Comparison of ENCODE assay signal across 10 mouse cellular contexts in the genomic region with DNA sequence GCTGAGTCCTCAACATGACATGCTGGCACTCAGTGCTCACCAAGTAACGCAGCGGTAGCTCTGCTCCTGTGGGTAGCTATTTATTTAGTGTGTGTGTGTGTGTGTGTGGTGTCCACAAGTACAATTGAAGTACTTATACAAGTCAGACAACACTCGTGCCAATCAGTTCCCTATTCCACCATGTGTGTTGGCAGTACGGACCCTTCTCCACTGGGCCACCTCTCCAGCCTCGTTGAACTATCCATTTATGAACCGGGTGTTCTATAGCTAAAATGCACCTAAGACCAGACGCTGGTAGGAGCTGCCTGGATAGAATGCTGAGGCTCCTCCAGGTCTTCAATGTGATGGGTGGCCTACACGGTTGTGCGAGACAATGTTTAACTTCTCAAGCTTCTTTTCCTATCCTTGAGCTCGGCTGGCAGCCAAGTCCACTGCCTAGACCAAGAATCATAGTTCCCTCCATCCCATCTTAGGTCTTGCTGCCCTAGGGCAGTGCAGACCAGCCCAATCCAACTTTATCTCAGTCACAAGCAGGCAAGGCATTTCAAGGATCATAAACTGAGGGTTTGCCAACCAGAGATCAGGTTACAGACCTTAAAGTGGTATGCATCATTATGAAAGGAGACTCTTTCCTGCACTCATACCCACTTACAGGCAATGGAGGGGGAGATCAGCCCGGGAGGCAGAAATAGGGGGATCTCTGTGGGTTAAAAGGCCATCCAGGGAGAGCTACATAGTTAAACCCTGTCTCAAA. TPM values are rescaled to one million over a fixed set of nuclear protein-coding genes. Genes with fewer than 3 reads are reported as not detected.
DNase-seq lines count a peak whose midpoint lies in the region; ATAC-seq lines count a peak whose summit lies in the region.
"Had no signal": no experiment of that assay in that cellular context is flagged by ENCODE, and none has a peak within 500 bp of the region (broad histone marks: within the 10 kb centered on the region; RNA-seq: fewer than 3 reads in every experiment).

No protein-coding gene starts in this region.

- H3K4me2 ChIP-seq in hindbrain, embryonic 14.5 days (replicated peaks) = no peak overlapping the region
- H3K4me2 ChIP-seq in hindbrain, embryonic 11.5 days (replicated peaks; ENCODE audit: low read depth, low read length) = no peak overlapping the region
- H3K4me2 ChIP-seq in forebrain, embryonic 14.5 days (ENCODE audit: low read length) = no peak overlapping the region
- H3K4me2 ChIP-seq in neural tube, embryonic 15.5 days = no peak overlapping the region

- peaks cover 55% of the 10 kb centered on the region for H3K36me3 ChIP-seq in hindbrain, embryonic 14.5 days (replicated peaks; ENCODE audit: control insufficient read depth, insufficient read depth)
- H3K36me3 ChIP-seq in hindbrain, embryonic 11.5 days (ENCODE audit: control insufficient read depth, insufficient read depth, low read length) = peaks cover 24% of the 10 kb centered on the region
- H3K36me3 ChIP-seq in forebrain, embryonic 14.5 days (ENCODE audit: control insufficient read depth, insufficient read depth, low read length) = peaks cover 47% of the 10 kb centered on the region
- peaks cover 44% of the 10 kb centered on the region for H3K36me3 ChIP-seq in neural tube, embryonic 15.5 days

- H3K27me3 ChIP-seq in hindbrain, embryonic 14.5 days (ENCODE audit: control insufficient read depth, insufficient read depth, low read length) = no peaks in the 10 kb centered on the region
- H3K27me3 ChIP-seq in hindbrain, embryonic 11.5 days (ENCODE audit: control insufficient read depth, insufficient read depth, low read length) = no peaks in the 10 kb centered on the region
- H3K27me3 ChIP-seq in forebrain, embryonic 14.5 days (replicated peaks; ENCODE audit: control insufficient read depth, insufficient read depth, low read length) = no peaks in the 10 kb centered on the region
- no peaks in the 10 kb centered on the region for H3K27me3 ChIP-seq in neural tube, embryonic 15.5 days (replicated peaks)

- H3K9me3 ChIP-seq in hindbrain, embryonic 14.5 days (ENCODE audit: control insufficient read depth, low read length) = no peaks in the 10 kb centered on the region
- no peaks in the 10 kb centered on the region; the same call in 1 of the 2 replicates for H3K9me3 ChIP-seq in hindbrain, embryonic 11.5 days (ENCODE audit: control insufficient read depth, low read length)
- no peaks in the 10 kb centered on the region for H3K9me3 ChIP-seq in forebrain, embryonic 14.5 days (replicated peaks; ENCODE audit: control insufficient read depth, low read length)
- no peaks in the 10 kb centered on the region for H3K9me3 ChIP-seq in neural tube, embryonic 15.5 days (replicated peaks)

- peak overlapping the region; percentile 45; the same call in 1 of the 2 replicates for H3K27ac ChIP-seq in hindbrain, embryonic 14.5 days
- no peak overlapping the region for H3K27ac ChIP-seq in hindbrain, embryonic 11.5 days (ENCODE audit: low read depth, low read length)
- H3K27ac ChIP-seq in forebrain, embryonic 14.5 days (ENCODE audit: low read depth, low read length) = no peak overlapping the region
- peak overlapping the region; percentile 41; the same call in 1 of the 2 replicates for H3K27ac ChIP-seq in neural tube, embryonic 15.5 days (replicated peaks)

- H3K9ac ChIP-seq in hindbrain, embryonic 14.5 days = no peak overlapping the region
- no peak overlapping the region for H3K9ac ChIP-seq in hindbrain, embryonic 11.5 days (ENCODE audit: low read depth, low read length)
- no peak overlapping the region for H3K9ac ChIP-seq in forebrain, embryonic 14.5 days (ENCODE audit: low read length)
- H3K9ac ChIP-seq in neural tube, embryonic 15.5 days (replicated peaks) = no peak overlapping the region

- DNase-seq in hindbrain, embryonic 14.5 days (ENCODE audit: low spot score) = no peak
- no peak for DNase-seq in hindbrain, embryonic 11.5 days (ENCODE audit: low spot score)
- DNase-seq in forebrain, embryonic 14.5 days (ENCODE audit: low spot score) = peak; percentile 10
- DNase-seq in kidney, adult 9 months = peak; percentile 95
- DNase-seq in embryo, embryonic 11 days = no peak
- no peak for DNase-seq in gastrocnemius, postnatal 25 days
- no peak for DNase-seq in spleen, postnatal 14 days (ENCODE audit: low spot score in 2 of 2)

- no peak overlapping the region for H3K4me3 ChIP-seq in hindbrain, embryonic 14.5 days (replicated peaks; ENCODE audit: low read length)
- no peak overlapping the region for H3K4me3 ChIP-seq in hindbrain, embryonic 11.5 days (ENCODE audit: low read depth, low read length)
- no peak overlapping the region for H3K4me3 ChIP-seq in forebrain, embryonic 14.5 days (ENCODE audit: low read depth, low read length)
- H3K4me3 ChIP-seq in neural tube, embryonic 15.5 days (replicated peaks) = no peak overlapping the region

- ATAC-seq in hindbrain, embryonic 14.5 days (ENCODE audit: low FRiP score) = no peak
- ATAC-seq in hindbrain, embryonic 11.5 days (ENCODE audit: low FRiP score) = no peak
- no peak for ATAC-seq in forebrain, embryonic 14.5 days
- ATAC-seq in neural tube, embryonic 15.5 days (ENCODE audit: low FRiP score) = no peak

- no peaks in the 10 kb centered on the region for H3K4me1 ChIP-seq in hindbrain, embryonic 14.5 days (replicated peaks; ENCODE audit: control insufficient read depth, insufficient read depth, low read length)
- no peaks in the 10 kb centered on the region for H3K4me1 ChIP-seq in hindbrain, embryonic 11.5 days (replicated peaks; ENCODE audit: control insufficient read depth, insufficient read depth, low read length)
- H3K4me1 ChIP-seq in forebrain, embryonic 14.5 days (ENCODE audit: control insufficient read depth, insufficient read depth, low read length) = no peaks in the 10 kb centered on the region
- no peaks in the 10 kb centered on the region; the same call in 1 of the 2 replicates for H3K4me1 ChIP-seq in neural tube, embryonic 15.5 days

- 92% methylated on average over 11 of the region's 11 CpGs for WGBS in hindbrain, embryonic 14.5 days
- 93% methylated on average over 11 of the region's 11 CpGs for WGBS in hindbrain, embryonic 11.5 days
- 92% methylated on average over 11 of the region's 11 CpGs for WGBS in forebrain, embryonic 14.5 days
- 89% methylated on average over 11 of the region's 11 CpGs for WGBS in neural tube, embryonic 15.5 days

RNA-seq across cellular contexts. Expression of gene Wsb1, which starts 16.6 kb away (rescaled TPM):
- 583 and 597 TPM in 2 replicates for polyA plus RNA-seq in hindbrain, embryonic 14.5 days (2014; fragmentation: Nextera tagmentation; extraction: Ambion mirVana)
- polyA plus RNA-seq in hindbrain, embryonic 11.5 days (2014; fragmentation: Nextera tagmentation; extraction: Ambion mirVana) = 469 and 501 TPM in 2 replicates
- polyA plus RNA-seq in forebrain, embryonic 14.5 days (2014; fragmentation: Nextera tagmentation; extraction: Ambion mirVana) = 498 and 501 TPM in 2 replicates
- 415 and 444 TPM in 2 replicates for polyA plus RNA-seq in neural tube, embryonic 15.5 days (2015; fragmentation: Nextera tagmentation; extraction: Ambion mirVana)
- total RNA-seq in gastrocnemius, postnatal 25 days (2021) = 10 to 100 TPM in 1 of 2 experiments, 1 to 10 TPM in 1; 7.5 to 14.0 TPM

RNA-seq across cellular contexts. Expression of gene Gm9964, which starts 58.9 kb away (rescaled TPM):
- polyA plus RNA-seq in hindbrain, embryonic 14.5 days (2014; fragmentation: Nextera tagmentation; extraction: Ambion mirVana) = not detected in 2 replicates
- not detected in 2 replicates for polyA plus RNA-seq in hindbrain, embryonic 11.5 days (2014; fragmentation: Nextera tagmentation; extraction: Ambion mirVana)
- polyA plus RNA-seq in forebrain, embryonic 14.5 days (2014; fragmentation: Nextera tagmentation; extraction: Ambion mirVana) = not detected in 2 replicates
- not detected in 2 replicates for polyA plus RNA-seq in neural tube, embryonic 15.5 days (2015; fragmentation: Nextera tagmentation; extraction: Ambion mirVana)
- total RNA-seq in gastrocnemius, postnatal 25 days (2021) = not detected
- total RNA-seq: common myeloid progenitor, adult 5-6 weeks had no signal
- polyA plus RNA-seq: liver, embryonic 16.5 days had no signal

Comparison
In these comparisons a context has a peak if more than half of its experiments do, and no peak if none do; other contexts are left out.
1. H3K27ac ChIP-seq: peak in hindbrain, embryonic 14.5 days (single experiment) and neural tube, embryonic 15.5 days (single experiment); none in hindbrain, embryonic 11.5 days (single experiment) and forebrain, embryonic 14.5 days (single experiment).
2. DNase-seq: peak in forebrain, embryonic 14.5 days (single experiment) and kidney, adult 9 months (single experiment); none in hindbrain, embryonic 14.5 days (single experiment), hindbrain, embryonic 11.5 days (single experiment), embryo, embryonic 11 days (single experiment), gastrocnemius, postnatal 25 days (single experiment) and spleen, postnatal 14 days (0 of 2).